Mouse (Mus musculus): ENCODE results near the gene Tmem266. TPM values are rescaled to one million over a fixed set of nuclear protein-coding genes. Genes with fewer than 3 reads are reported as not detected.

Tmem266 gene
- polyA plus RNA-seq (2015; fragmentation: Nextera tagmentation; extraction: Ambion mirVana), result 2.2 and 4.2 TPM in 2 replicates

GRCm38 (mm10) chr9:55326515-55327233 is at the start of gene Tmem266, which contains the start of gene Nrg4:
TSS of gene Tmem266 (plus strand) at chr9:55326913.
TSS of gene Nrg4 (minus strand) at chr9:55326844.
- peaks cover 54% of the 10 kb centered on the region for H3K27me3 ChIP-seq
- peak within 1 kb of the TSS; percentile 84 for H3K9ac ChIP-seq
- no peaks in the 10 kb centered on the region for H3K9me3 ChIP-seq
- H3K4me3 ChIP-seq, result peak within 1 kb of the TSS; percentile 69
- WGBS, result under 1% methylated on average over 62 of the region's 82 CpGs
- H3K4me1 ChIP-seq (replicated peaks), result peaks cover 27% of the 10 kb centered on the region
- no peaks in the 10 kb centered on the region for H3K36me3 ChIP-seq
- H3K4me2 ChIP-seq, result peak within 1 kb of the TSS; percentile 68
- peak; percentile 92 for ATAC-seq (ENCODE audit: low read depth)
- H3K27ac ChIP-seq (replicated peaks), result peak within 1 kb of the TSS; percentile 76

DNA sequence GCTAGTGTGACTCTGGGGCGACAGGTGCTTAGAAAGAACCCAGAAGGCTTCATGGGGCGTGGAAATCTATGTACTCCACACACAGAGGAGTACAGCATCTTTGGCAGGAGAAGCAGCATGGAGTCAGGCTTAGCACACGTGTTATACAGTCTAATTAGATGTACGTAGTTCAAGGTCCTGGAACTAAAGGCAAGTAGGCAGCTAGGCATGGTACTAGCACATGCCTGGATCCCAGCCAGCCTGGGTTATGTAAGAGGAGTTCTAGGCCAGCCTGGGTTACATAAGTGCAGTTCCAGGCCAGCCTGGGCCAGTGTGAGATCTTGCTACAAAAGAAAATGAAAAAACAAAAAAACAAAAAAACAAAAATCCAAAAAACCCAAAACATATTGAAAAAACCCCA is 49.2 kb upstream of the Tmem266 start:
- no peak for ATAC-seq (ENCODE audit: low read depth)
- Histone ChIP-seq H3K4me2 (no peak overlapping the region), H3K36me3 (no peaks in the 10 kb centered on the region), H3K4me3 (no peak overlapping the region), H3K4me1 (replicated peaks) (no peaks in the 10 kb centered on the region), H3K27me3 (no peaks in the 10 kb centered on the region), H3K9me3 (no peaks in the 10 kb centered on the region), H3K27ac (replicated peaks) (no peak overlapping the region), H3K9ac (no peak overlapping the region)
- WGBS, result 53% methylated on average over 4 of the region's 4 CpGs

- H3K27ac ChIP-seq (replicated peaks), result no peak overlapping the region
- H3K4me3 ChIP-seq, result no peak overlapping the region
- H3K9me3 ChIP-seq, result no peaks in the 10 kb centered on the region
- peaks cover 3% of the 10 kb centered on the region; the same call in 1 of the 2 replicates for H3K27me3 ChIP-seq
- 91% methylated on average over 8 of the region's 8 CpGs for WGBS
- no peak for ATAC-seq (ENCODE audit: low read depth)
- H3K4me1 ChIP-seq (replicated peaks), result no peaks in the 10 kb centered on the region
- no peak overlapping the region for H3K4me2 ChIP-seq
- no peaks in the 10 kb centered on the region for H3K36me3 ChIP-seq
- H3K9ac ChIP-seq, result no peak overlapping the region
These were observed 47.4 kb upstream of the Tmem266 start for GRCm38 (mm10) chr9:55279114-55279825.

- WGBS, result 9% methylated on average over 14 of the region's 14 CpGs
- no peak overlapping the region for H3K9ac ChIP-seq
- ATAC-seq (ENCODE audit: low read depth), result no peak
These were observed 43.2 kb upstream of the Tmem266 start for GRCm38 (mm10) chr9:55283516-55283915.

GRCm38 (mm10) chr9:55285197-55285596 is 41.5 kb upstream of the Tmem266 start:
- no peaks in the 10 kb centered on the region for H3K4me1 ChIP-seq (replicated peaks)
- H3K9me3 ChIP-seq, result no peaks in the 10 kb centered on the region
- ATAC-seq (ENCODE audit: low read depth), result no peak
- H3K27me3 ChIP-seq, result peaks cover 3% of the 10 kb centered on the region; the same call in 1 of the 2 replicates
- no peak overlapping the region for H3K4me2 ChIP-seq
- H3K9ac ChIP-seq, result no peak overlapping the region
- no peak overlapping the region for H3K27ac ChIP-seq (replicated peaks)
- no peaks in the 10 kb centered on the region for H3K36me3 ChIP-seq
- 81% methylated on average over 3 of the region's 3 CpGs for WGBS
- H3K4me3 ChIP-seq, result no peak overlapping the region

More at GRCm38 (mm10) chr9:55283516-55283915, 43.2 kb upstream of the Tmem266 start:
- Histone ChIP-seq H3K36me3 (no peaks in the 10 kb centered on the region), H3K27me3 (peaks cover 3% of the 10 kb centered on the region; the same call in 1 of the 2 replicates), H3K27ac (replicated peaks) (no peak overlapping the region), H3K9me3 (no peaks in the 10 kb centered on the region), H3K4me3 (no peak overlapping the region), H3K4me2 (no peak overlapping the region), H3K4me1 (replicated peaks) (no peaks in the 10 kb centered on the region)

DNA sequence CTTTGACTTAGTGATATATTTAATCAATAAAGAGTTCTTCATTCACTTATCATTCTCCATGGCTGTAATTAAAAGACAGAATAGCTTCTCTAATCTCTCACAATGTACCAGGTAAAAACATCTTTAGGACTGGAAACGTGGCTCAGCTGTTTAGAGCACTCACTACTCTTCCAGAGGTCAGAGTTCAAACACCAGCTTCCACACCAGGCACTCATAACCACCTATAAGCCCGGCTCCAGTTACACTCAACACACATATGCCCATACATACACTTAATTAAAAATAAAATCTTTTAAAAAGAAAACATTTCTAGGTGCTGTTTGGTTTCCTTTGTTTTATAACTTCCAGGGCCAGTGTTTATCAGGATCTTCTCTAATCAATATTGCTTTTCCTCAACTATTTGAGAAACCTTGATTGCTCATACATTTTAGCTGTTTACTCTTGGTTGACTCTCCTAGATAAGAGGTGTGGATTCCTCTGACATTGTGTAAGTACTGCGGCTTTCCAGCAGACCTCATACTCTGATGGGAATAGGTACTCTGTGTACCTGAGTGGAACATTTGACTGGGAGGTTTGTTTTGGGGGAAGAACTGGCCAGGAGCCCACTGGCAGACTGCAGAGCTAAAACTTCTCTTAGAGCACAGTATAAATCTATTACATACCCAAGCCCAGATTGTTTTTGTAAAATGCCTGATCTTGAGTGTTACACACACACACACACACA is 37.1 kb upstream of the Tmem266 start:
- Histone ChIP-seq H3K36me3 (no peaks in the 10 kb centered on the region), H3K27me3 (no peaks in the 10 kb centered on the region), H3K4me2 (no peak overlapping the region), H3K27ac (replicated peaks) (no peak overlapping the region), H3K4me1 (replicated peaks) (no peaks in the 10 kb centered on the region), H3K9ac (no peak overlapping the region), H3K4me3 (no peak overlapping the region), H3K9me3 (no peaks in the 10 kb centered on the region)
- WGBS, result 71% methylated on average over 3 of the region's 3 CpGs
- no peak for ATAC-seq (ENCODE audit: low read depth)

- Histone ChIP-seq H3K27ac (replicated peaks) (no peak overlapping the region), H3K9me3 (no peaks in the 10 kb centered on the region), H3K4me2 (no peak overlapping the region), H3K4me1 (replicated peaks) (no peaks in the 10 kb centered on the region), H3K4me3 (no peak overlapping the region), H3K9ac (no peak overlapping the region), H3K27me3 (no peaks in the 10 kb centered on the region), H3K36me3 (no peaks in the 10 kb centered on the region)
- ATAC-seq (ENCODE audit: low read depth), result no peak
- WGBS, result 97% methylated on average over 4 of the region's 4 CpGs
These were observed 34.7 kb upstream of the Tmem266 start for GRCm38 (mm10) chr9:55291966-55292365.

GRCm38 (mm10) chr9:55296221-55296620 is 30.5 kb upstream of the Tmem266 start:
- Histone ChIP-seq H3K36me3 (no peaks in the 10 kb centered on the region), H3K4me3 (no peak overlapping the region), H3K9ac (no peak overlapping the region), H3K4me2 (no peak overlapping the region), H3K9me3 (no peaks in the 10 kb centered on the region), H3K27ac (replicated peaks) (no peak overlapping the region), H3K4me1 (replicated peaks) (no peaks in the 10 kb centered on the region), H3K27me3 (no peaks in the 10 kb centered on the region)
- no peak for ATAC-seq (ENCODE audit: low read depth)
- WGBS, result 73% methylated on average over 2 of the region's 2 CpGs

- H3K9ac ChIP-seq, result no peak overlapping the region
- H3K27ac ChIP-seq (replicated peaks), result no peak overlapping the region
- WGBS, result 81% methylated on average over 2 of the region's 2 CpGs
- no peaks in the 10 kb centered on the region for H3K9me3 ChIP-seq
- H3K4me2 ChIP-seq, result no peak overlapping the region
- H3K27me3 ChIP-seq, result no peaks in the 10 kb centered on the region
- no peak overlapping the region for H3K4me3 ChIP-seq
- no peak for ATAC-seq (ENCODE audit: low read depth)
- H3K36me3 ChIP-seq, result no peaks in the 10 kb centered on the region
- H3K4me1 ChIP-seq (replicated peaks), result no peaks in the 10 kb centered on the region
These were observed 19.6 kb upstream of the Tmem266 start for GRCm38 (mm10) chr9:55307066-55307465.

DNA sequence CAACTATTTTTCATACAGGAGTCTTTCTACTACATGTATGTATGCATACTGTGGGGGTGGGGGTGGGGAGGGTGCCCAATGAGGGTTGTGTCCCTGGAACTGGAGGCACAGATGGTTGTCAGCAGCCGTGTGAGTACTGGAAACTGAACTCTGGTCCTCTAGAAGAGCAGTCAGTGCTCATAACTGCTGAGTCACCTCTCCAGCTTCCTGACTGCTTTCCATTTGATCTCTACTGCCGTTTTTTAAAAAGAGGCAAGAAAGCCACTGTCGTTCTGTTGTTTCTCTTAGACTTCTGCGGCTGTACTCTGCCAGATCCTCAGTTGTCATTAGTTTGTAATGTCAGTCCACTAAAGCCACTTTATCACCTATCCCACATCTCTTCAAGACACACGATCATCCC is 19.2 kb upstream of the Tmem266 start:
- Histone ChIP-seq H3K9ac (no peak overlapping the region), H3K36me3 (no peaks in the 10 kb centered on the region), H3K27me3 (no peaks in the 10 kb centered on the region), H3K4me3 (no peak overlapping the region), H3K4me1 (replicated peaks) (no peaks in the 10 kb centered on the region), H3K9me3 (no peaks in the 10 kb centered on the region), H3K27ac (replicated peaks) (no peak overlapping the region), H3K4me2 (no peak overlapping the region)
- no peak for ATAC-seq (ENCODE audit: low read depth)
- 83% methylated on average over 5 of the region's 5 CpGs for WGBS

- 82% methylated on average over 5 of the region's 5 CpGs for WGBS
- ATAC-seq (ENCODE audit: low read depth), result no peak
These were observed 18.3 kb upstream of the Tmem266 start for GRCm38 (mm10) chr9:55308455-55308854.

DNA sequence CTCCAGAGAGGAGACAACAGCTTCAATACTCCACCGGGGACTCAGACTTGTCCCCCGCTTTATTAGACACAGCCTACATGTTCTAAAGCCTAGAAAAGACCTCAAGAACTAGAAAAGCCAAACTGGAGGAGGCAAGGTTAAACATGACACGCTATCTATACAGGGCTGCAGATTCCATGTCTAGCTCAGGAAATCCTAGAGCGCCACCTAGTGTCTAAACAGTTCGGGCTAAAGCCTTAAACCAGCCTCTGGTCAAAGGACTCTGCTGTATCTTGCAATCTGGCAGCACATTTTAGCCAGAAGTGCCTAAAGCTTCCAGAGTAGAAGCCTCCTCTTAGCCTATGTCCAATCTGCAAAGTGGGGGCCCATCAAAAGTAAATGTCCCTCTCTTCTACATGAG is 15.2 kb upstream of the Tmem266 start:
- H3K4me3 ChIP-seq, result no peak overlapping the region
- no peaks in the 10 kb centered on the region for H3K4me1 ChIP-seq (replicated peaks)
- ATAC-seq (ENCODE audit: low read depth), result peak; percentile 82; the same call in 1 of the 2 replicates
- WGBS, result 13% methylated on average over 5 of the region's 5 CpGs
- H3K36me3 ChIP-seq, result no peaks in the 10 kb centered on the region
- H3K27ac ChIP-seq (replicated peaks), result no peak overlapping the region
- no peak overlapping the region for H3K9ac ChIP-seq
- no peaks in the 10 kb centered on the region for H3K9me3 ChIP-seq
- H3K27me3 ChIP-seq, result no peaks in the 10 kb centered on the region
- H3K4me2 ChIP-seq, result no peak overlapping the region

More at GRCm38 (mm10) chr9:55308455-55308854, 18.3 kb upstream of the Tmem266 start:
- H3K27me3 ChIP-seq, result no peaks in the 10 kb centered on the region
- H3K4me2 ChIP-seq, result no peak overlapping the region
- H3K36me3 ChIP-seq, result no peaks in the 10 kb centered on the region
- H3K9me3 ChIP-seq, result no peaks in the 10 kb centered on the region
- no peak overlapping the region for H3K9ac ChIP-seq
- no peaks in the 10 kb centered on the region for H3K4me1 ChIP-seq (replicated peaks)
- H3K27ac ChIP-seq (replicated peaks), result no peak overlapping the region
- H3K4me3 ChIP-seq, result no peak overlapping the region
